Mouse (Mus musculus): ENCODE measurements around the gene Map3k5. TPM values are rescaled to one million over a fixed set of nuclear protein-coding genes. Genes with fewer than 3 reads are reported as not detected.
A peak's percentile ranks its signal among the peaks of the same experiment; 100 is the strongest.

The Map3k5 gene
- polyA plus RNA-seq, 1 experiment from 2014 or later, result 1.0 TPM

DNA sequence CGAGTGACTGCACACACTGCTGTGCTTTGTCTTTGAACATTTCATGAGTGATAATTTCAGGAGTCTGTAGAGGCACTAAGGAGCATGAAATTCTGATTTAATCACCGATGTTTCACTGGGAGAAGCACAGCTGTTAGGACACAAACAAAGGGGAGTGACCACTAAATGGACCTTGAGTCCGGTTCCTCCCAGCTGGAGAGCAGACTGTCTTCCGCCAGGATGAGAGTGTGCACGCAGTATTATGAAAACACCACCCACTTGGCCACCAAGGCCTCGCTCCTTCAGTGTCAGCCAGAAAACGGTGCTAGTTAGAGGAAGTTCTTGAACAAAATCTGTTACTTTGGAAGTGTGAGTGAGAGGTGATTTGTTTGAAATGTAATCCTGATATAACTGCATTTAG, 105.8 kb downstream of the Map3k5 start:
- H3K4me2 ChIP-seq (ENCODE audit: low read length), result no peak overlapping the region
- no peaks in the 10 kb centered on the region for H3K27me3 ChIP-seq (replicated peaks; ENCODE audit: control insufficient read depth, insufficient read depth, low read length)
- ATAC-seq, result no peak
- no peak overlapping the region for H3K9ac ChIP-seq (ENCODE audit: low read depth, low read length)
- no peak overlapping the region for H3K27ac ChIP-seq (ENCODE audit: low read depth, low read length)
- no peaks in the 10 kb centered on the region for H3K36me3 ChIP-seq (ENCODE audit: control insufficient read depth, insufficient read depth, low read length)
- H3K4me1 ChIP-seq (ENCODE audit: control insufficient read depth, insufficient read depth, low read depth, low read length), result no peaks in the 10 kb centered on the region
- H3K4me3 ChIP-seq (ENCODE audit: low read length), result no peak overlapping the region
- no peaks in the 10 kb centered on the region for H3K9me3 ChIP-seq (ENCODE audit: control insufficient read depth, low read length)
- 27% methylated on average over 7 of the region's 7 CpGs for WGBS

DNA sequence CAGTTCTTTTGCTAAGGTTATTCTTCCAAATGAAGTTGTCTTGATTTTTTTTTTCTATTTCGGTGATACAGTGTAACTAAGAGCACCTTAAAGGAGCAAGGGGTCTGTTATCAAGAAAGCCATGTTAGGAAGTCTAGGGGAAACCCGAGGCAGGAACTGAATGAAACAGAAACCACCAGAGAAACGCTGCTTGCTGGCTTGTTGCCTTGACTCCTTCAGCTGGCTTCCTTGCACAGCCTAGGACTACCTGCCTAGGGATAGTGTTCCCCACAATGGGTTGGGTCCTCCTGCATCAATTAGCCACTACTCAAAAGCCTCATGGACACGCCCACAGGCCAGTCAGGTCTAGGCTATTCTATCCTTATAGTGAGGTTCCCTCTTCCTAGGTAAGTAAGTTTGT, 106.4 kb downstream of the Map3k5 start:
- Histone ChIP-seq H3K36me3 (ENCODE audit: control insufficient read depth, insufficient read depth, low read length) (no peaks in the 10 kb centered on the region), H3K4me3 (ENCODE audit: low read length) (no peak overlapping the region), H3K4me1 (ENCODE audit: control insufficient read depth, insufficient read depth, low read depth, low read length) (no peaks in the 10 kb centered on the region), H3K9me3 (ENCODE audit: control insufficient read depth, low read length) (no peaks in the 10 kb centered on the region), H3K27me3 (replicated peaks; ENCODE audit: control insufficient read depth, insufficient read depth, low read length) (no peaks in the 10 kb centered on the region), H3K4me2 (ENCODE audit: low read length) (no peak overlapping the region), H3K9ac (ENCODE audit: low read depth, low read length) (no peak overlapping the region), H3K27ac (ENCODE audit: low read depth, low read length) (no peak overlapping the region)
- ATAC-seq, result no peak
- WGBS, result 89% methylated on average over 4 of the region's 4 CpGs

DNA sequence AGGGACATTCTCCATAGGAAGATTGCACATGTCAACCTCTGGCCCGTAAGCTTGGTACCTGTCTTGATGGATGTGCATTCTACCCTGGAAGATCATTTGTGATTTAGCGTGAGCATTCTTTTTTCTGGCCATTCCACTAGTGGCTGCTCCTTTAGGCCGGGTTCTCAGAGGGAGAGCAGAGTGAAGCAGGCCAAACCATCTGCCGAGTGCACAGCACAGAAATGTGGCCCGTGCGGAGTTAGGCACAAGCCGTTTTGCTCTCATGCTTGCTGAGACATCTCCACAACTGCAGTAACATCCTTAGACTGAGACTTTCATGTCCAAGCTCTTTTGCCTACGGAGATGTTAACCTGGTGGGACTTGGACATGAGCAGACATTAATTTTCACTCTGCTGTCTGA, 107.8 kb downstream of the Map3k5 start:
- WGBS, result 92% methylated on average over 8 of the region's 8 CpGs
- ATAC-seq, result no peak
- no peak overlapping the region for H3K4me3 ChIP-seq (ENCODE audit: low read length)
- no peaks in the 10 kb centered on the region for H3K36me3 ChIP-seq (ENCODE audit: control insufficient read depth, insufficient read depth, low read length)
- no peak overlapping the region for H3K4me2 ChIP-seq (ENCODE audit: low read length)
- H3K27me3 ChIP-seq (replicated peaks; ENCODE audit: control insufficient read depth, insufficient read depth, low read length), result no peaks in the 10 kb centered on the region
- H3K9me3 ChIP-seq (ENCODE audit: control insufficient read depth, low read length), result no peaks in the 10 kb centered on the region
- no peak overlapping the region for H3K9ac ChIP-seq (ENCODE audit: low read depth, low read length)
- no peaks in the 10 kb centered on the region for H3K4me1 ChIP-seq (ENCODE audit: control insufficient read depth, insufficient read depth, low read depth, low read length)
- H3K27ac ChIP-seq (ENCODE audit: low read depth, low read length), result no peak overlapping the region

DNA sequence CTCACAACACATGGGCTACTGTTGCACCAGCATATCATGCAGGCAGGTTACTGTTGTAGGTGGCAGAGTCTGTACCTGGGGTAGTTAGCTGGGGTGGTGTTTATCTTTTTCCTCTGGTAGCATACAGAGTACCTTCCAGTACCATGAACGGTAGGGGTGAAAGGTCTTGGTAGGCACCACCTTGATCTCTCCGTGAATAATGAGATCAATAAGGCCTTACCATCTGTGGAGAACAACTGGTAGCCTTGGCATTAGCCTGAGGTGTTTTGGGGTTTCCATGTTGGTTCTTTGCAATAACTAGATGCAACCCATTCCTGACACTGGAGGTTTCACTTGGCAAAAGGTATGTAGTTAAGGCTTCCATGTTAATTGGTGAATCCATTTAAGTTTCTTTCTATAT, 109.8 kb downstream of the Map3k5 start:
- ATAC-seq, result no peak
- no peaks in the 10 kb centered on the region for H3K27me3 ChIP-seq (replicated peaks; ENCODE audit: control insufficient read depth, insufficient read depth, low read length)
- H3K4me3 ChIP-seq (ENCODE audit: low read length), result no peak overlapping the region
- no peak overlapping the region for H3K27ac ChIP-seq (ENCODE audit: low read depth, low read length)
- WGBS, result 89% methylated on average over 2 of the region's 2 CpGs
- H3K9ac ChIP-seq (ENCODE audit: low read depth, low read length), result no peak overlapping the region
- H3K9me3 ChIP-seq (ENCODE audit: control insufficient read depth, low read length), result no peaks in the 10 kb centered on the region
- no peaks in the 10 kb centered on the region for H3K36me3 ChIP-seq (ENCODE audit: control insufficient read depth, insufficient read depth, low read length)
- H3K4me1 ChIP-seq (ENCODE audit: control insufficient read depth, insufficient read depth, low read depth, low read length), result no peaks in the 10 kb centered on the region
- no peak overlapping the region for H3K4me2 ChIP-seq (ENCODE audit: low read length)

DNA sequence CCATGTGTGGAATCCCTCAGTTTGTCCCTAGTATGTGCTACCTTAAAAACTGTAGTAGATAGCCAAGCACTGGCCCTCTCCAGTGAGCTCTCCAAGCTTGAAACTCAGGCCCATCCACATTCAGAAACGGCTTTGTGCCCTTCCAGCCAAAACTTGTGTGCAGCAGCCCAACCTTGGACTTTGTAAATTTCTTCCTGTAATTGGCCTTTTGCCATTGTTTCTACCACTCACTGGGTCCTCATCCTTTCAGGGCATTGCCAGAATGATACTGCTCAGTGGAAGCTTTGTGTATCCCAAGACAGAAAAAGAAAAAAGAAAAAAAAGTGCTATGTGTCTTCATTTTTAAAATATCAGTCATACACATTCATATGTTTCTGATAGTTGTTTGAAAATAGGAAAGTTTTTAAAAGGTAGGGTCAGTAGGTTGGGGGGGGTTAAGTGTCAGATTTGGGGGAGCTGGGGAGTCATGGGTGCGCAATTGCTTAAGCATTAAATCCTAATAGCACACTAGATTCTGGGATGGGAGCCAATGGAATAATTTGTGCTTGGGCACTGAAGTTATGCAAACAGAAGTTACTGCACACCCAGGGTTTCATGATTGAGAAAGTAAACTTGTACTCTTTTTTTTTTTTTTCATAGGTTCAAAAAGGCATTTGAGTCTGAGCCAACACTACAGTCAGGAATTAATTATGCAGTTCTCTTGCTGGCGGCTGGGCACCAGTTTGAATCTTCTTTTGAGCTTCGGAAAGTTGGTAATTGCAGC, 111.6 kb downstream of the Map3k5 start:
- ATAC-seq, result peak; percentile 86
- 38% methylated on average over 4 of the region's 4 CpGs for WGBS

DNA sequence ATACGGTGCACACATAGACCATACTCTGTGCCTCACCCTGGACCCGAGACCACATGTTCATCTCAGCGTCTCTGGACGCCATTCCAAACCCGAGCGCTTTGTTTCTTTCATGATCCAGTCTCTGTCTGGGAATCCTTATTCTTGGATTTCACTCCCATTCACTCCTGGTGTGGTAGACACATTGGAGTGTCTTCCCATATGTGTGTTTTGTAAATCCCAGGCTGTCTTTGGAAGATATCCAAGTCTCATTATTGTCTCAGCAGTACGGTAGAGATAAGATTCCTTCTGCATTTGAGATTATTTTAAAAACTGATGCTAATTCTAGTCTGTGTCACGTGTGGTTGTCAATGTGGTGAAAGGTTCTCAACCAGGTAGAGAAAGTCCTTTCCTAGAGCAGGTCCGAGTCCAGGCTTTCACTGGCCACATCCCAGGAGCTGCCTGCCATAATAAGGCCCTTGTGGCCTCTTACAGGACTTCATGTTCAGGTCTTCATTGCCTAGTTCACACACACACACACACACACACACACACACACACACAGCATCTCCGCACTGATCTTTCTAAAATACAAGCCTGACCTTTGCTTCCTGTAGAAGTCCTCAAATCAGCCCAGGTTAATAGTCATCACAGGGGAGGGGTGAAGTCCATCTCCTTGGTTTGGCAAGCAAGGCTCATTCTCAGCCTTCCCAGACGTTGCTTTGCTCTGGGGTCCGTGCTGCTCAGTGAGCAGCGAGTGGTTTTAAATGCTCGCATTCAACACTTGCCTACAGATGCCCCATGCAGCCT, 122.8 kb downstream of the Map3k5 start:
- no peaks in the 10 kb centered on the region for H3K4me1 ChIP-seq (ENCODE audit: control insufficient read depth, insufficient read depth, low read depth, low read length)
- no peak overlapping the region for H3K9ac ChIP-seq (ENCODE audit: low read depth, low read length)
- H3K27me3 ChIP-seq (replicated peaks; ENCODE audit: control insufficient read depth, insufficient read depth, low read length), result no peaks in the 10 kb centered on the region
- H3K4me3 ChIP-seq (ENCODE audit: low read length), result no peak overlapping the region
- no peaks in the 10 kb centered on the region for H3K36me3 ChIP-seq (ENCODE audit: control insufficient read depth, insufficient read depth, low read length)
- no peak for ATAC-seq
- H3K4me2 ChIP-seq (ENCODE audit: low read length), result no peak overlapping the region
- 90% methylated on average over 14 of the region's 14 CpGs for WGBS
- no peak overlapping the region for H3K27ac ChIP-seq (ENCODE audit: low read depth, low read length)
- no peaks in the 10 kb centered on the region for H3K9me3 ChIP-seq (ENCODE audit: control insufficient read depth, low read length)

More for the DNA sequence above, 111.6 kb downstream of the Map3k5 start:
- Histone ChIP-seq H3K9ac (ENCODE audit: low read depth, low read length) (no peak overlapping the region), H3K9me3 (ENCODE audit: control insufficient read depth, low read length) (no peaks in the 10 kb centered on the region), H3K4me1 (ENCODE audit: control insufficient read depth, insufficient read depth, low read depth, low read length) (no peaks in the 10 kb centered on the region), H3K4me3 (ENCODE audit: low read length) (no peak overlapping the region), H3K27me3 (replicated peaks; ENCODE audit: control insufficient read depth, insufficient read depth, low read length) (no peaks in the 10 kb centered on the region), H3K27ac (ENCODE audit: low read depth, low read length) (no peak overlapping the region), H3K36me3 (ENCODE audit: control insufficient read depth, insufficient read depth, low read length) (no peaks in the 10 kb centered on the region), H3K4me2 (ENCODE audit: low read length) (no peak overlapping the region)

DNA sequence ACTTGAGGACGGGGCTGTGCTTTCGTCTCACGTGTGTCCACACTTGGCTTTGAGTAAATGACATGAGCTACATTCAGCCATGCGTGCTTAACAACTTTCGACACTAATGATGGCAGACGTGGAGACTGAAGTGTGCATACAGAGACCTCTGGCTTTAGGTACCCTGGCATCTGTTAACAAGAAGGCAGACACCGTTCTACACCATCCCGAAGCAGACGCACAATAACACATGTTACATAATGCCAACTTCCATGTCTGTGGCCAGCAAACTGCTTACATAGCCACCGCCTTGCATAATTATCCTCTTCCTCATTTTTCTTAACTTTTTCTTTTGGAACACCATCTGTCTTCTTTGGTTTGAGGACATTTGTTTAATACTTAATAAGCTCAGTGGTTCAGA, 123.8 kb downstream of the Map3k5 start:
- H3K27ac ChIP-seq (ENCODE audit: low read depth, low read length), result no peak overlapping the region
- H3K36me3 ChIP-seq (ENCODE audit: control insufficient read depth, insufficient read depth, low read length), result no peaks in the 10 kb centered on the region
- H3K4me1 ChIP-seq (ENCODE audit: control insufficient read depth, insufficient read depth, low read depth, low read length), result no peaks in the 10 kb centered on the region
- H3K9ac ChIP-seq (ENCODE audit: low read depth, low read length), result no peak overlapping the region
- 79% methylated on average over 10 of the region's 10 CpGs for WGBS
- no peak overlapping the region for H3K4me2 ChIP-seq (ENCODE audit: low read length)
- H3K4me3 ChIP-seq (ENCODE audit: low read length), result no peak overlapping the region
- H3K27me3 ChIP-seq (replicated peaks; ENCODE audit: control insufficient read depth, insufficient read depth, low read length), result no peaks in the 10 kb centered on the region
- no peak for ATAC-seq
- no peaks in the 10 kb centered on the region for H3K9me3 ChIP-seq (ENCODE audit: control insufficient read depth, low read length)

DNA sequence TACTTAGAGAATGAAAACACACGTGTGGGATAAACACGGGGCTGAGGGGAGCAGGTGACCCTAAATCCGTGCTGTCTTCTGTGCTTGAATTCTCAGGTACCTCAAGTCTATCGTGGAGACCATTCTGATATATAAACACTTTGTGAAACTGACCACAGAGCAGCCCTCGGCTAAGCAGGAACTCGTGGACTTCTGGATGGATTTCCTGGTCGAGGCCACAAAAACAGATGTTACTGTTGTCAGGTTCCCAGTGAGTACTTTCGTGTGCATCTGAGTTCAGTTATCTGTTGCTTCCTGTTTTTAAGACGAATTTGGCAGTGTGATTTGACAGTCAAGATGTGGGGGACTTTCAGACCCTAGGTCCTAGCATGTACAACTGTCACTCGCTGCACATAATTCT, 124.6 kb downstream of the Map3k5 start:
- Histone ChIP-seq H3K9ac (ENCODE audit: low read depth, low read length) (no peak overlapping the region), H3K4me3 (ENCODE audit: low read length) (no peak overlapping the region), H3K27me3 (replicated peaks; ENCODE audit: control insufficient read depth, insufficient read depth, low read length) (no peaks in the 10 kb centered on the region), H3K27ac (ENCODE audit: low read depth, low read length) (no peak overlapping the region), H3K4me2 (ENCODE audit: low read length) (no peak overlapping the region), H3K36me3 (ENCODE audit: control insufficient read depth, insufficient read depth, low read length) (no peaks in the 10 kb centered on the region), H3K4me1 (ENCODE audit: control insufficient read depth, insufficient read depth, low read depth, low read length) (no peaks in the 10 kb centered on the region), H3K9me3 (ENCODE audit: control insufficient read depth, low read length) (no peaks in the 10 kb centered on the region)
- 91% methylated on average over 10 of the region's 10 CpGs for WGBS
- no peak for ATAC-seq

DNA sequence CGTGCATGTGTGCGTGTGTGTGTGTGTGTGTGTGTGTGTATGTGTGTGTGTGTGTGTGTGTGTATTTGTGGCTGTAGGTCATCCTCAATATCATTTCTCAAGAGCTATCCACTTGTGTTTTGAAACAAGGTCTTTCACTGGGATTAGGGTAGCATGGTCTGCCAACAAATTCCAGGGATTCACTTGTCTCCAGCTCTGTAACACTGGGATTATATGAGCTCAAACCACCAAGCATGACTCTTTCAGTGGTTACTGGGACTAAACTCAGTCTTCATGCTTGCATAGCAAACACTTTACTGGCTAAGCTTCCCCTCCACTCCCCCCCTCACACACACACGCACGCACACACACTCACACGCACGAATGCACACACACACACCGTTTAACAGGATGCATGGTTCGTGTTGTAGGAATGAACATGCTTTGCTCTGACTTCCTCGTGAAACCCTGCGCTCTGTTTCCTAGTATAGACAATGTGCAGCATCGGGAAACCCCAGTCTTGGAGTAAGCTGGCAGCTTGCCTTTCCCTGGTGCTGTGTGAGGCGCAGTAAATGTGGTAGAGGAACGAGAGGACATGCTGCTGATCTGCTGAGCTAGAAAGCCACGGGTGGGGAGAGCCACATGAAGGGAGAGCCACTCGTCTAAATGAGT, 126.2 kb downstream of the Map3k5 start:
- ATAC-seq, result peak; percentile 54; the same call in 1 of the 2 replicates
- 63% methylated on average over 15 of the region's 15 CpGs for WGBS
- H3K9me3 ChIP-seq (ENCODE audit: control insufficient read depth, low read length), result no peaks in the 10 kb centered on the region
- H3K4me1 ChIP-seq (ENCODE audit: control insufficient read depth, insufficient read depth, low read depth, low read length), result no peaks in the 10 kb centered on the region
- no peak overlapping the region for H3K9ac ChIP-seq (ENCODE audit: low read depth, low read length)
- no peak overlapping the region for H3K4me2 ChIP-seq (ENCODE audit: low read length)
- no peaks in the 10 kb centered on the region for H3K27me3 ChIP-seq (replicated peaks; ENCODE audit: control insufficient read depth, insufficient read depth, low read length)
- H3K36me3 ChIP-seq (ENCODE audit: control insufficient read depth, insufficient read depth, low read length), result no peaks in the 10 kb centered on the region
- H3K4me3 ChIP-seq (ENCODE audit: low read length), result no peak overlapping the region
- H3K27ac ChIP-seq (ENCODE audit: low read depth, low read length), result no peak overlapping the region

All from hindbrain, embryonic 16.5 days (tissue).